Mouse (Mus musculus): ENCODE data around the gene Slc37a4.

DNA sequence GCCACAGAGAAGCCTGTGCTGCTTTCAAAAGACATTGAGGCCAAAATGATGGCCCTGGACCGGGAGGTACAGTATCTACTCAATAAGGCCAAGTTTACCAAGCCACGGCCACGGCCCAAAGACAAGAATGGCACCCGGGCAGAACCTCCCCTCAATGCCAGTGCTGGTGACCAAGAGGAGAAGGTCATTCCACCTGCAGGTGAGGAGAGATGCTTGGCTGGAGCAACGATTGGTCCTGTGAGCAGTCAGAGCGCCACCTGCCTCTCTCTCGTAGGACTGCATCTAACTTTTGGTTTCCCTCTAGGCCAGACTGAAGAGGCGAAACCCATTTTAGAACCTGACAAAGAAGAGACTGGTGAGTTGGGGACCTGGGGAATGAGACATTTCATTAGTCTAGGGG, 7.4 kb upstream of the Slc37a4 start:
- TF ChIP-seq CTCF (IDR thresholded peaks at IDR 0.05) (peak; percentile 81), EP300 (IDR thresholded peaks at IDR 0.05) (no peak)
